Mouse (Mus musculus): ENCODE measurements around the gene Ttll1. TPM values are rescaled to one million over a fixed set of nuclear protein-coding genes. Genes with fewer than 3 reads are reported as not detected.

Ttll1 gene
- polyA plus RNA-seq, 1 experiment from 2014 or later = 12.6 TPM

DNA sequence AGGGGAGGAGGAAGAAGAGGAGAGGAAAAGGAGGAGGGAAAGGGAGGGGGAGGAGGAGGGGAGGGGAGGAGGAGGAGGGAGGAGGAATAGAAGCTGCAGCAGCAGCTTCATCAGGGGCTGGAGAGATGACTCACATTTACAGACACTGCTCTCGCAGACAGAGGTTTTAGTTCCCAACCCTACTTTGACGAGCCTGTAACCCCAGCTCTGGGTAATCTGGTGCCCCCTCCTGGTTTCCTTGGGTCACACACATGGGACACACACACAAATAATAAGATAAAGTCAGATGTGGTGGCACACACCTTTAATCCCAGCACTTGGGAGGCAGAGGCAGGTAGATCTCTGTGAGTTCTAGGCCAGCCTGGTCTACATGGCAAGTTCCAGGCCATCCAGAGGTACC is 27.2 kb downstream of the Ttll1 start:
- Histone ChIP-seq H3K4me1 (replicated peaks; ENCODE audit: control insufficient read depth, insufficient read depth, low read length) (no peaks in the 10 kb centered on the region), H3K27me3 (replicated peaks; ENCODE audit: control insufficient read depth, insufficient read depth, low read length) (no peaks in the 10 kb centered on the region), H3K9me3 (ENCODE audit: control insufficient read depth, low read length) (no peaks in the 10 kb centered on the region), H3K36me3 (ENCODE audit: control insufficient read depth, insufficient read depth, low read length) (peaks cover 4% of the 10 kb centered on the region; the same call in 1 of the 2 replicates), H3K27ac (ENCODE audit: low read depth) (no peak overlapping the region), H3K9ac (ENCODE audit: low read length) (no peak overlapping the region), H3K4me2 (ENCODE audit: low read length) (no peak overlapping the region), H3K4me3 (ENCODE audit: low read depth, low read length) (no peak overlapping the region)
- DNase-seq (ENCODE audit: low spot score) (no peak), ATAC-seq (replicated peaks; ENCODE audit: low FRiP score, low TSS enrichment, low read depth) (no peak)
- WGBS = 32% methylated on average over 2 of the region's 2 CpGs

GRCm38 (mm10) chr15:83482645-83483224 is 28.0 kb downstream of the Ttll1 start:
- H3K4me2 ChIP-seq (ENCODE audit: low read length) = no peak overlapping the region
- H3K9ac ChIP-seq (ENCODE audit: low read length) = no peak overlapping the region
- ATAC-seq (replicated peaks; ENCODE audit: low FRiP score, low TSS enrichment, low read depth) (no peak), DNase-seq (ENCODE audit: low spot score) (no peak)
- H3K27me3 ChIP-seq (replicated peaks; ENCODE audit: control insufficient read depth, insufficient read depth, low read length) = no peaks in the 10 kb centered on the region
- 80% methylated on average over 8 of the region's 8 CpGs for WGBS
- no peak overlapping the region for H3K27ac ChIP-seq (ENCODE audit: low read depth)
- no peak overlapping the region for H3K4me3 ChIP-seq (ENCODE audit: low read depth, low read length)
- peaks cover 4% of the 10 kb centered on the region; the same call in 1 of the 2 replicates for H3K36me3 ChIP-seq (ENCODE audit: control insufficient read depth, insufficient read depth, low read length)
- H3K9me3 ChIP-seq (ENCODE audit: control insufficient read depth, low read length) = no peaks in the 10 kb centered on the region
- H3K4me1 ChIP-seq (replicated peaks; ENCODE audit: control insufficient read depth, insufficient read depth, low read length) = no peaks in the 10 kb centered on the region

DNA sequence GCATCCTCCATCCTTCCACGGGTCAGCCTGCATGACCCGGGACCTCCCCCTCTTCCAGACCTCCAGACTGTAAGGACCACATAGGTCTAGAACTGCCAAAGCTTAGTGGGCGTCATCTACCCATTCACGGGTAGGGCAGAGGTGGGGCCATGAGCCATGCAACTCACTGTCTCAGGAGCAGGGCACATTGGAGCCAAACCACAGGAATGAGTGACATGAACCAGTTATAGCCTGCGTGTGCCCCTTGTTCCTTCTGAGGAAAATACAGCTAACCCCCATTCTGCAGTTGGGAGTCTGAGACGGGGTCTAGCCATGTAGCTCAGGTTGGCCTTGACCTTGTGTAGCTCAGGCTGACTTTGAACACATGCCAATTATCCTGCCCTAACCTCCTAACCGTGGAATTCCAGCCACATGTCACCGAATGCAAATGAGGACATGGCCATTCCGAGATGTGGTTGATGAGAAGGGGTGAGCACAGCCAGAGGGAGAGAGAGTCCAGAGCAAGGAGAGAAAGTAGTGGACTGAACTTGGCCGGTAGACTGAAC is 29.4 kb downstream of the Ttll1 start:
- 72% methylated on average over 10 of the region's 10 CpGs for whole genome bisulfite sequencing

DNA sequence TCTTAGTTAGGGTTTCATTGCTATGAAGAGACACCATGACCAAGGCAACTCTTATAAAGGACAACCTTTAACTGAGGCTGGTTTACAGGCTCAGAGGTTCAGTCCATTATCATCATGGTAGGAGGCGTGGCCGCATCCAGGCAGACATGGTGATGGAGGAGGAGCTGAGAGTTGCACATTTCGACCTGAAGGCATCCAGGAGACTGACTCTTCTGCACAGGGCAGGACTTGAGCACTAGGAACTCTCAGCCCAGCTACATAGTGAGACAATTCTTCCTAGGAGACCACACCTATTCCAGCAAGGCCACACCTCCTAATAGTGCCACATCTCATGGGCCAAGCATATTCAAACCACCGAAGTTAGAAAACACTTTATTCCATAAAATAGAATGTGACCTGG is 30.9 kb downstream of the Ttll1 start:
- H3K9ac ChIP-seq (ENCODE audit: low read length) = no peak overlapping the region
- no peak for DNase-seq (ENCODE audit: low spot score)
- no peak for ATAC-seq (replicated peaks; ENCODE audit: low FRiP score, low TSS enrichment, low read depth)
- no peak overlapping the region for H3K4me2 ChIP-seq (ENCODE audit: low read length)
- H3K4me3 ChIP-seq (ENCODE audit: low read depth, low read length) = no peak overlapping the region
- no peak overlapping the region for H3K27ac ChIP-seq (ENCODE audit: low read depth)
- no peaks in the 10 kb centered on the region for H3K9me3 ChIP-seq (ENCODE audit: control insufficient read depth, low read length)
- WGBS = 83% methylated on average over 4 of the region's 4 CpGs
- H3K36me3 ChIP-seq (ENCODE audit: control insufficient read depth, insufficient read depth, low read length) = peaks cover 4% of the 10 kb centered on the region; the same call in 1 of the 2 replicates
- no peaks in the 10 kb centered on the region for H3K4me1 ChIP-seq (replicated peaks; ENCODE audit: control insufficient read depth, insufficient read depth, low read length)
- H3K27me3 ChIP-seq (replicated peaks; ENCODE audit: control insufficient read depth, insufficient read depth, low read length) = no peaks in the 10 kb centered on the region

More for the DNA sequence above, 29.4 kb downstream of the Ttll1 start:
- DNase-seq (ENCODE audit: low spot score) (no peak), ATAC-seq (replicated peaks; ENCODE audit: low FRiP score, low TSS enrichment, low read depth) (no peak)
- H3K4me2 ChIP-seq (ENCODE audit: low read length) = no peak overlapping the region
- no peaks in the 10 kb centered on the region for H3K27me3 ChIP-seq (replicated peaks; ENCODE audit: control insufficient read depth, insufficient read depth, low read length)
- H3K9me3 ChIP-seq (ENCODE audit: control insufficient read depth, low read length) = no peaks in the 10 kb centered on the region
- H3K9ac ChIP-seq (ENCODE audit: low read length) = no peak overlapping the region
- H3K36me3 ChIP-seq (ENCODE audit: control insufficient read depth, insufficient read depth, low read length) = peaks cover 4% of the 10 kb centered on the region; the same call in 1 of the 2 replicates
- H3K4me1 ChIP-seq (replicated peaks; ENCODE audit: control insufficient read depth, insufficient read depth, low read length) = no peaks in the 10 kb centered on the region
- H3K4me3 ChIP-seq (ENCODE audit: low read depth, low read length) = no peak overlapping the region
- H3K27ac ChIP-seq (ENCODE audit: low read depth) = no peak overlapping the region

- no peak overlapping the region for H3K9ac ChIP-seq (ENCODE audit: low read length)
- H3K4me3 ChIP-seq (ENCODE audit: low read depth, low read length) = no peak overlapping the region
- H3K9me3 ChIP-seq (ENCODE audit: control insufficient read depth, low read length) = no peaks in the 10 kb centered on the region
- H3K27ac ChIP-seq (ENCODE audit: low read depth) = no peak overlapping the region
- H3K4me2 ChIP-seq (ENCODE audit: low read length) = no peak overlapping the region
- ATAC-seq (replicated peaks; ENCODE audit: low FRiP score, low TSS enrichment, low read depth) (no peak), DNase-seq (ENCODE audit: low spot score) (no peak)
- H3K4me1 ChIP-seq (replicated peaks; ENCODE audit: control insufficient read depth, insufficient read depth, low read length) = 0 out of 2 replicates have a peak, but pooled peaks cover 7% of the 10 kb centered on the region
- no peaks in the 10 kb centered on the region for H3K36me3 ChIP-seq (ENCODE audit: control insufficient read depth, insufficient read depth, low read length)
- WGBS = 64% methylated on average over 3 of the region's 3 CpGs
- no peaks in the 10 kb centered on the region for H3K27me3 ChIP-seq (replicated peaks; ENCODE audit: control insufficient read depth, insufficient read depth, low read length)
Observed at GRCm38 (mm10) chr15:83478096-83478495, 32.6 kb downstream of the Ttll1 start.

DNA sequence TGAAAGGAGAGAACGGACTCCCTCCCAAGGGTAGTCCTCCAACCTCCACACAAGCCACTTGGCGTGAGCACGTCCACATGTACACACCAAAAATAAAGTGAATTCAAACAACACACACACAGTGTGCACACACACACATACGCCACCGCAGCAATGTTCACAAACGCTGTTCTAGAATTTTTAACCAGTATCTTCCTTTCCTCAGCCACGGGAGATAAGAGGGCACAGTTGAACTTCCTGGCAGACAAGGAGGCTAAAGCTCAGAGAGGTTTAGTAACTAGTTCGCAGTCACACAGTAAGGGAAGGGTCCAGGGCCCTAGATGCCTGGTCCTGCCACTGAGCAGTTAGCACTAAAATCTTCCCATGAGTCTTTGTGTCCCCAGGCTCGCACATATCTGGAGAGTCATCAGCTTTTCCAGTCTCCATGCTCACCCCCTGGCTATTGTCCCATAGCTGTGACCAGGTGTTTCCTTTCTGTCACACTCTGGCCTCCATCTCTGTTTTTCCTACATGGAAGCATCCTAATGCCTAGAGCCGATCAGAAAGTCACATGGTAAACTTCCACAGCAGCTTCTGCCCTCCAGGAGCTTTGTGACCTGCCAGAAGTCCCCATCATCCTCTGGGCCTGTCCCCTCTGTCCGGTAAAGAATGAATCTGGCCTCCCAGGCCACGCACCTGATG is 34.0 kb downstream of the Ttll1 start:
- H3K27me3 ChIP-seq (replicated peaks; ENCODE audit: control insufficient read depth, insufficient read depth, low read length) = no peaks in the 10 kb centered on the region
- H3K9me3 ChIP-seq (ENCODE audit: control insufficient read depth, low read length) = no peaks in the 10 kb centered on the region
- H3K9ac ChIP-seq (ENCODE audit: low read length) = no peak overlapping the region
- ATAC-seq (replicated peaks; ENCODE audit: low FRiP score, low TSS enrichment, low read depth) (no peak), DNase-seq (ENCODE audit: low spot score) (no peak)
- H3K4me2 ChIP-seq (ENCODE audit: low read length) = no peak overlapping the region
- H3K36me3 ChIP-seq (ENCODE audit: control insufficient read depth, insufficient read depth, low read length) = no peaks in the 10 kb centered on the region
- 0 out of 2 replicates have a peak, but pooled peaks cover 7% of the 10 kb centered on the region for H3K4me1 ChIP-seq (replicated peaks; ENCODE audit: control insufficient read depth, insufficient read depth, low read length)
- no peak overlapping the region for H3K4me3 ChIP-seq (ENCODE audit: low read depth, low read length)
- WGBS = 81% methylated on average over 12 of the region's 12 CpGs
- no peak overlapping the region for H3K27ac ChIP-seq (ENCODE audit: low read depth)

GRCm38 (mm10) chr15:83474466-83474836 is 36.2 kb downstream of the Ttll1 start:
- Histone ChIP-seq H3K27ac (ENCODE audit: low read depth) (peak overlapping the region; percentile 34), H3K27me3 (replicated peaks; ENCODE audit: control insufficient read depth, insufficient read depth, low read length) (no peaks in the 10 kb centered on the region), H3K9me3 (ENCODE audit: control insufficient read depth, low read length) (no peaks in the 10 kb centered on the region), H3K4me1 (replicated peaks; ENCODE audit: control insufficient read depth, insufficient read depth, low read length) (0 out of 2 replicates have a peak, but pooled peaks cover 7% of the 10 kb centered on the region), H3K36me3 (ENCODE audit: control insufficient read depth, insufficient read depth, low read length) (no peaks in the 10 kb centered on the region), H3K4me3 (ENCODE audit: low read depth, low read length) (no peak overlapping the region), H3K4me2 (ENCODE audit: low read length) (no peak overlapping the region), H3K9ac (ENCODE audit: low read length) (no peak overlapping the region)
- DNase-seq (ENCODE audit: low spot score) (no peak), ATAC-seq (replicated peaks; ENCODE audit: low FRiP score, low TSS enrichment, low read depth) (peak; percentile 65)
- WGBS = 22% methylated on average over 5 of the region's 5 CpGs

GRCm38 (mm10) chr15:83473832-83474465 is 36.7 kb downstream of the Ttll1 start:
- ATAC-seq (replicated peaks; ENCODE audit: low FRiP score, low TSS enrichment, low read depth) = peak; percentile 95
- Histone ChIP-seq H3K27me3 (replicated peaks; ENCODE audit: control insufficient read depth, insufficient read depth, low read length) (no peaks in the 10 kb centered on the region), H3K9ac (ENCODE audit: low read length) (no peak overlapping the region), H3K27ac (ENCODE audit: low read depth) (peak overlapping the region; percentile 70), H3K36me3 (ENCODE audit: control insufficient read depth, insufficient read depth, low read length) (no peaks in the 10 kb centered on the region), H3K4me2 (ENCODE audit: low read length) (no peak overlapping the region), H3K4me3 (ENCODE audit: low read depth, low read length) (no peak overlapping the region), H3K9me3 (ENCODE audit: control insufficient read depth, low read length) (no peaks in the 10 kb centered on the region), H3K4me1 (replicated peaks; ENCODE audit: control insufficient read depth, insufficient read depth, low read length) (0 out of 2 replicates have a peak, but pooled peaks cover 7% of the 10 kb centered on the region)
- DNase-seq (ENCODE audit: low spot score) = peak; percentile 78
- WGBS = 43% methylated on average over 10 of the region's 10 CpGs
